Mouse (Mus musculus) forelimb bud, embryonic 11.5 days (tissue): ENCODE results near the gene Rrnad1.
A peak's percentile ranks its signal among the peaks of the same experiment; 100 is the strongest.
"Not testable (repeated sequence)": the region's sequence is repeated elsewhere in the genome, so short reads cannot be mapped to it uniquely, and the experiment has no call there.

Source experiments
- DNase-seq: peaks from one replicate; pipeline ENCODE4 v3.0.0-alpha.2; 2012; ENCODE audit warnings: low read depth, low spot score

Rrnad1 gene

DNA sequence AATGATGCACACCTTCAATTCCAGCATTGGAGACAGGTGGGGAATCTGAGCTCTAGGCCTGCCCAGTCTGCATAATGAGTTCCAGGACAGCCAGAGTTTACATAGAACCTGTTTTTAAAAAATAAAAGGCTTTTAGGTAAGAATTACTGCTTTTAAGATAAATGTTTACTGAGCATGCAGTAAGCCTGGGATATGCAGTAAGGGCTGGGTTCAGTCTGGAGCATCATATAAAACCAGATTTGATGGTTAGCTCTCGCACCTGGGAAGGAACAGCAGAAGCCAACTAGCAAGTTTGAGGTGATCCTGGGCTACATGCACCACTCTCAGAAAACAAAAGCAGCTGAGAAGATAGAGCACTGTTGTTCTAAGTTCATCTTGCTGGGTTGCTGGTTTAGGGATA is 12.0 kb downstream of the Rrnad1 start:
- DNase-seq: no peak

GRCm38 (mm10) chr3:87916990-87917389 is 13.5 kb downstream of the Rrnad1 start:
- no peak for DNase-seq

DNA sequence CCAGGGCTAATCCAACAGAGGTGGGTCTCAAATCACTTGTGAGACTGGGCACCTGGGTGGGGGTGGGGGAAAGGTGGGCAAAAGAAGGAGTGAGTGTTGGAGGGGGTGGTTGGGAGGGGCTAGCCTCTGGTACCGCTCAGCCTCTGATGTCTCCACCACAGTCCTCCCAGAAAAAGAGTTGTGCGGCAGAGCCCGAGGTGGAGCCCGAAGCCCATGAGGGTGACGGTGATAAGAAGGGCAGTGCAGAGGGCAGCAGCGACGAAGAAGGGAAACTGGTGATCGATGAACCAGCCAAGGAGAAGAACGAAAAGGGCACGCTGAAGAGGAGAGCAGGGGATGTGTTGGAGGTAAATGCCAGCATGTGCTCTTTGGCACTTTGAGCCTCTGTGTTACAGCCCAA is 16.6 kb downstream of the Rrnad1 start:
- no peak for DNase-seq

GRCm38 (mm10) chr3:87913491-87913890 is 17.0 kb downstream of the Rrnad1 start:
- DNase-seq: no peak

GRCm38 (mm10) chr3:87910573-87911141 is 19.9 kb downstream of the Rrnad1 start:
- peak; percentile 87 for DNase-seq

- no peak for DNase-seq
These were observed 20.6 kb downstream of the Rrnad1 start for GRCm38 (mm10) chr3:87909874-87910273.

DNA sequence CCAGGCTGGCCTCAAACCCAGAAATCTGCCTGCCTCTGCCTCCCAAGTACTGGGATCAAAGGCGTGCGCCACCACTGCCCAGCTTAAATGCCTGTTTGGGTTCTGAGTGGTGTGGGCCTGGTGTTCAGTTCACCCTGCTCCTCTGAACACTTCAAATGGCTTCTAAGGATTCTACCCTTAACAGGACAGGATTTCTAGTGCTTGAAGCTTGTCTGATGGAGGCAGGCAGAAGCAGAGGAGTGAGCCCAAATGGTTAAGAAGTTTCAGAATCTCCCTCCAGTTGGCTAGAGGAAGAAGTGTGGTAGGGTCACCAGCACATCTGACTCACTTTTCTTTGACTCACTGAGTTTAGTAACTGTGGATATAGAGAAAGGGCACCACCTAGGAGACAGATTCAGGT is 21.1 kb downstream of the Rrnad1 start:
- no peak for DNase-seq

DNA sequence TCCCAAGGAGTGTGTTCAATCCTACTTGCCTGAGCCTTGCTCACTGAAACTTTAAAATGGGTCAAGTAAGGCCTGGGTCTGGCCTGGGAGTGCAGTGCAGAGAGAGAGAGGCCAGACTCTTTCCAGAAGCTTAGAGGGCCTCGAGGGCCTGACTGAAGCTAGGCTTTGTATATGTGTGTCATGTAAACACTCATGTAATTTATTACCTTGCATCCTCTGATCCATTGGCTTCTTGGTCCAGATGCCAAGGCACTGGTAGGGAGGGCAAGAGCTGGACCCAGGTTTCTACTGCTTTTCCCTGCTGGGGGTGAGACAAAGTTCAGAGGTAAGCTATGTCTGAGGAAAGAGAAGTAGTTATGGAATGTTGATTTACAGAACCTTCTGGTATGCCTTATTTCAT is 22.6 kb downstream of the Rrnad1 start:
- DNase-seq: no peak

DNA sequence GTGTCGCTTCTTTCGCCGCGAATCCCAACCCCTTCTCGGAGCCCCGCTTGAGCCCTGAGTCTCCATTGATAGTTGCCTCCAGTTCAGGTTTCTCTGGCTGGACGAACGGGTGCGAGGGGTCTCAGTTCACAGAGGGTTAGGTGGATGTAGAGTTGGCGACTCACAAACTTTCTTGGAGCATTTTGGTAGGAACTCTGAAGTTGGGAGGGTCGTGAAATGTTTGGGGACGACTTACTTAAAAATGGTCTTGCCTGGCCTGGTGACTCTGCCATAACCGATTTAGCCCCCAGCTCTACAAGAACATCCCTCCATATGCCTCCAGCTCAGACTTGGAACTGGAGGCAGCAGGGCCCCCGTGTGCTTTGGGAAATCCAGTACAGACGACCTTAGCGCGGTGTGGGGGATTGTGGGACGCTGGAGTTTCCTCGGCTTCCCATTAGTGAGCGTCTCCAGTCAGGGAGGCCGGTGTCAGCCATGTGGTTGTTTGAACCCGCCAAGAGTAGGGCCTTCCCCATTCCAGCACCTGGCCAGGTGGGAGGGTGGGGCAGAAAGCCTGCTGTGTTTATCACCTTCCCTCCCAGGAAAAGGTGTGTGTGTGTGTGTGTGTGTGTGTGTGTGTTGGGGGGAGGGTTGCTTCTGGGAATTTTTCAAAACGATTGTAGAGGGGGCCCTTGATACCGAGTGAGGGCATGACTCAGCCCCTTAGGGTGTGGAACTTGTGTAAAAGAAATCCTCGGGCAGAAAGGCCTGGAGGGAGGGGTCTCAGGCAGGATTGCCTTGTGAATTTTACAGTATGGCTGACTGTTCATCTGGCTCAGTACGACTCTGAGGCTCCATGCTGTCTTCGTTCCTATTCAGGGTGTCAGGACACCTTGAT is 23.3 kb downstream of the Rrnad1 start:
- DNase-seq: peak; percentile 28

DNA sequence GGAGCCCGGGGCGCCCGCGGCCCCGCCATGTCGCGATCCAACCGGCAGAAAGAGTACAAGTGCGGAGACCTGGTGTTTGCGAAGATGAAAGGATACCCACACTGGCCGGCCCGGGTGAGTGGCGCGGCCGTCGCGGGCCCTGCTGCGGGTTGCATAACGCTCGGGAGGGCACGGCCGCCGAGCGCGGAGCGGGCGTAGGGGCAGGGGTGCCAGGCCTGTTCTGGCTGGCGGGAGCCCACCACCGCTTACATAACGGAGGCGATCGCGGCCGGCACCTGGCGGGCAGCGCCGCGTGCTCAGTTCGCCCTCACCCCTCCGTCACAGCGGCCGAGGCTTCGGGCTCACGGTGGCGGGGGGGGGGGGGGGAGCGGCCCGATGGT is 23.9 kb downstream of the Rrnad1 start:
- no peak for DNase-seq

GRCm38 (mm10) chr3:87905880-87906485 is 24.5 kb downstream of the Rrnad1 start, which contains the start of gene Hdgf:
Gene Hdgf (plus strand): TSS chr3:87906321.
- DNase-seq: peak; percentile 98

GRCm38 (mm10) chr3:87903821-87904220 is 26.7 kb downstream of the Rrnad1 start:
- DNase-seq: peak; percentile 31

DNA sequence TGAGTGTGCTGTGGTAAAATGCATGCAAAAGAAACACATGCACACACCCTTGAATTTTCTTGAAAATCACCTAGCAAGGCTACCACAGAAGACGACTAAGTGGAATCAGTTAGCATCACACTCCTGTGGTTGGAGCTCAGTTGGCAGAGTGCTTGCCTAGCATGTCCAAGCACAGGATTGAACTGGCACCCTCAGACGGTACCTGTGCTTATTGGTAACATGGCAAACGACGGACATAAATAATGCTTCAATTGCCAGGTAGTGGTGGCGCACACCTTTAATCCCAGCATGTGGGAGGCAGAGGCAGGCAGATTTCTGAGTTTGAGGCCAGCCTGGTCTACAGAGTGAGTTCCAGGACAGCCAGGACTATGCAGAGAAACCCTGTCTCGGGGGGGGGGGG is 28.6 kb downstream of the Rrnad1 start:
- not testable (repeated sequence) for DNase-seq

DNA sequence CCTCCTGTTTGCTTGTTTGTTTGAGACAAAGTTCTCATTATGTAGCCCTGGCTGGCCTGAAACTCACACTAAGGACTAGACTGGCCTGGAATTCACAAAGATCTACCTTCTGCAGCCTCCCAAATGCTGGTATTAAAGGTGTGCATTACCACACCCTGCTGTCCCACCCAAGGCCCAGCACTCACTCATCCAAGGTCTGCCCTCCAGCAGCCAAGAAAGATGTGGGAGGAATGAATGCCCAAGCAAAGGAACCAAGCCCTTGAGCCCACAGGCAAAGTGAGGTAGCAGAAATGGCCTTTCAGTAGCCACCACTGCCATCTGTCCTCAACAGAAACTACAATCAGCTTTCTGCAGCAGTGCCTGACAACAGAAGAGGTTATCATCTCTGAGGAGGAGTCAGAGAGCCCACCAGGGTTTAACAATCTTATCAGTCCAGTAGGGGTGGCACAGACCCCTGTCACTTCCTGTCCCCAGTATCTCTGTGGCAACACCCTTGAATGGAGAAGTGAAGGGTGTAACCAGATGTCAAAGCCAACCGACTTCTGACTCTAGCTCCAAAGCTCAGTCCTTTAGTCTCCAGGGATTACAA is 29.4 kb downstream of the Rrnad1 start:
- DNase-seq: no peak

GRCm38 (mm10) chr3:87899776-87900175 is 30.7 kb downstream of the Rrnad1 start:
- no peak for DNase-seq

DNA sequence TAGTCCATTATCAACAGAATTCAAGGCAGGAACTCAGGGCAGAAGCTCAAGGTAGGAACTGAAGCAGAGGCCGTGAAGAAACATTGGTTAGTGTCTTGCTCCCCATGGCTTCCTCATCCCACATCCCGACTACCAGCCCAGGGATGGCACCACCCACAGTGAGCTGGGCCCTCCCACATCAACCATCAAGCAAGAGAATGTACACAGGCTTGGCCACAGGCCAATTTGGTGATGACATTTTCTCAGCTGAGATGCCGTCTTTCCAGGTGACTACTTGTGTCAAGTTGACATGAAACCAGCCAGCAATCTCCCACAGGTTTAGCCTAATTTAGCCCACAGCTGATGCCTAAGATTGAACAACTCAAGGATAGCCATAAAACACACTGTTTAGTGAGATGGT is 31.3 kb downstream of the Rrnad1 start:
- no peak for DNase-seq

DNA sequence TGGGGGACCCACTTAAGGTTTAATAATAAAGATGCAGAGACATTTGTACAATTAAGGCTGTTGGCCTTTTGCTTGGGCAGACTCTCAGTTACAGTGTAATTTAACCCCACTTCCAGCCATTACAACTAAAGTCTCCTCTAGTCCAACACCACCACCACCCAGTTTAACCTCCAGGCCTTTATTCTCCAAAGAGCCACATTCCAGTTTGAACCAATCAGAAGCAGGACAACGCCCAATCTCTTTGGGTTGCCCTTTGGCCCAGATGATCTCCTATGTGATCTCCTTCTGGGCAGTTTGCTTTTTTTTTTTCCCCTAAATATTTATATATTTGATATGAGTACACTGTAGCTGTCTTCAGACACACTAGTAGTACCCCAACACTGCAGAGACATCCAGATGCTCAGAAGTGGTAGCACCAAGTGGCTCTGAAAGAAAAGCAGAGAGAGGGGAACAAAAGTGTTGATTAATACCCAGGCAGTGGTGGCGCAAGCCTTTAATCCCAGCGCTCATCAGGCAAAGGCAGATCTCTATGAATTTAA is 37.1 kb downstream of the Rrnad1 start:
- DNase-seq: no peak

DNA sequence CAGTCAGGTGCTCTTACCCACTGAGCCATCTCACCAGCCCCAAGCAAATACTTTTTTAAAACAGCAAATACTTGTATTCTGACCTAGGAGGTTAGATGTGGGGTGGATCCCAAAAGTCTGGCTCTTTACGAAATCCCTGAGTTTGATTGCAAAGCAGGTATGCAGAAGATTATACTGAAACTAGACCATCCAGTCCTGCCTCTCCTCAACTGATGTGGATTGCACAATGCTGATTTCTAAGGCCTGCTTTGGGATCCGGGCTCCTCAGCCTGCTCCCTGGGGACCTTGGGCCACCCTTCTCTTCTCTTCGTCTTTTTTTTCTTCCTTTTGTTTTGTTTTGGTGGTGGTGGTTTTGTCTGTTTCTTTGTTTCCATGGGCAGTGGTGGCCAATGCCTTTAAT is 39.0 kb downstream of the Rrnad1 start:
- no peak for DNase-seq

DNA sequence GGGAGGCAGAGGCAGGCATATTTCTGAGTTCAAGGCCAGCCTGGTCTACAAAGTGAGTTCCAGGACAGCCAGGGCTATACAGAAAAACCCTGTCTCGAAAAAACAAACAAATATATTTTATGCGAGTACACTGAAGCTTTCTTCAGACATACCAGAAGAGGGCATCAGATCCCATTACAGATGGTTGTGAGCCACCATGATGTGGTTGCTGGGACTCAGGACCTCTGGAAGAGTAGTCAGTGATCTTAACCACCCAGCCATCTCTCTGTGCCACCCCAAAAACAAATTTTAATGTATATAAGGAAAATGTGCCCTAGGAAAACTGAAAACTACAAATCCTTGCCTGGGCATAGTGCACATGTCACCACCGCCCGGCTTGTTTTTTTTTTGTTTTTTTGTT is 43.1 kb downstream of the Rrnad1 start:
- DNase-seq: not testable (repeated sequence)

DNA sequence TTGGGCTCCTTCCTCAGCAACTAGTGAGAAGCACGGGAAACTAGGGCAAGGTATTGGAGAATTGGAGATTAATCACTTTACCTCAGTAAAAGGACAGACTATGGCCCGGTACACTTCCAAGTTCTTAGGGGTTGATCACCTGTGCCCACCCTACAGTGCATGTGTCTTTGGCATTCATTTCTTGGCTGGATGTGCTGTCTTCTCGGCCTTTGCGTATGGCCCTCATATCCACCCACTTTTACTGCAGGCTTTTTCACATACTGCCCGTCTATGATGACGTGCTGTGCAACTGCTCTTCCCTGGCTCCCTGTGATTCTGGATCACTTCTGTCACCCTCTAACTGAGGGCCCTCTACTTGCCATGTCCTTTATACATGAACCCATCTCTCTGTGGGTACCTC is 44.1 kb downstream of the Rrnad1 start:
- no peak for DNase-seq

DNA sequence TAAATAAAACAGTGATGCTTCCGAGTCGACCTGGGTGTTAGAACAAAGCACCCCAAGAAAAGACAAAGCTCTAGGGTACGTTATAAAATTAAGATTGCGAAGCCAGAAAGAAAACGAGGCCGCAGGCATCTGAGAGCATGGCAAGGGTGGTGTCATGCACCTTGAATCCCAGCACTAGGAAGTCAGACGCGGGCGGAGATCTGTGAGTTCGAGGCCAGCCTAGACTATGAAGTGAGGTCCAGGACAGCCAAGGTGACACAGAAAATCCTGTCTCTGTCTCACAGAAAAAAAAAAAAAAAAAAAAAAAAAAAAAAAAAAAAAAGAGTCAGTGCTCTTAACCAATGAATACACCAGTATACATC is 44.5 kb downstream of the Rrnad1 start:
- DNase-seq: no peak

- peak; percentile 99 for DNase-seq
These were observed 45.1 kb downstream of the Rrnad1 start, which contains the start of gene Prcc for GRCm38 (mm10) chr3:87885281-87886003. Gene Prcc (minus strand): TSS chr3:87885608.
